Mouse (Mus musculus) cerebellum, postnatal 10 days (tissue): ENCODE results near the gene Rfx5.
"Not testable (repeated sequence)": the region's sequence is repeated elsewhere in the genome, so short reads cannot be mapped to it uniquely, and the experiment has no call there.

Experiments used
- DNase-seq, 2 experiments: peaks; one replicate each; pipeline ENCODE4 v3.0.0; 2021; ENCODE audit warnings: mixed read lengths in 2 of 2

The Rfx5 gene

DNA sequence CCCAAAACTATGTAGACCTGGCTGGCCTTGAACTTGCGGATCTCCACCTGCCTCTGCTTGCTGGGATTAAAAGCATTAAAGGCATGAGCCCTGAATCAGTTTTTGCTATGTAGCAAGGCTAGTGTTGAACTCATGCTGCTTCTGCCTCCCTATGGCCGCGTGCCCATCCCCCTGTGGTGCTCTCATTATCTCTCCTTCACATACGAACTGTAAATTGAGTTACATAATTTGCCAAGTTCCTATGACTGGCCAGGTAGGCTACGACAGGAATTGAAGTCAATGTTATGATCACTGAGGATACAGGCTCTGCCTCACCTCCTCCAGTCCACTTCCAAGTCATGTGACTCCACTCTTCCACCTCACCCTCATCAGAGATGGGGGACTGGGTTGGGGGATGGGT, 17.7 kb upstream of the Rfx5 start:
- DNase-seq = not testable (repeated sequence)

- not testable (repeated sequence) for DNase-seq
Observed at GRCm38 (mm10) chr3:94937194-94937593, 16.7 kb upstream of the Rfx5 start.

GRCm38 (mm10) chr3:94940033-94940432, 13.8 kb upstream of the Rfx5 start:
- not testable (repeated sequence) for DNase-seq

DNA sequence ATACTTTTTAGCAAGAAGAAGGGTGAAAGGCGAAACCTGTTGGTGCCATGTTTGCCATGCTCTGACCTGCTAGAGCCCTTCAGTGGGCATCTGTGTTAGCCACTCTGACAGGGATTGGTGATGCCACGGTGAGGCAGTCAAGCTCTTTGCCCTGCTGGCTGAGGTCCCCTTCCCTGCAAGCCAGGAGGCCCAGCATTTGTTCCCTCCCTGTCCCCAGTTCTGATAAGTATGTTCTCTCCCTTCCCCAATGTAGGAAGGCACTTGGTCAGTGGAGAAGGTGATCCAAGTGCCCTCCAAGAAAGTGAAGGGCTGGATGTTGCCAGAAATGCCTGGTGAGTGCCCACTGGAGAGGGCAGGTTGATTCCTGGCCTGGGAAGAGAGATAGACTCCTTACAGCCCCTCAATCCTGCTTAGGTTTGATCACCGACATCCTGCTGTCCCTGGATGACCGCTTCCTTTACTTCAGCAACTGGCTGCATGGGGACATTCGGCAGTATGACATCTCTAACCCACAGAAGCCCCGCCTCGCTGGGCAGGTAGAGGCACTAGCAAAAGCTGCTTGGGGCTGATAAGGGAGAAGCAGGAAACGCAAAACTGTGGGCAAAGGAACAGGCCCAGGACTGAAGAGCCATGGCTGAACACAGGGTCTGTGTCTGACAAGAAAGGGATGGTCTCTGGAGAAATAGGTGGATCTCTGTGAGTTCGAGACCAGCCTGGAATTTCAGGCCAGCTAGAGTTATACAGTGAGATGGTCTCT, 11.5 kb upstream of the Rfx5 start:
- DNase-seq = not testable (repeated sequence)

DNA sequence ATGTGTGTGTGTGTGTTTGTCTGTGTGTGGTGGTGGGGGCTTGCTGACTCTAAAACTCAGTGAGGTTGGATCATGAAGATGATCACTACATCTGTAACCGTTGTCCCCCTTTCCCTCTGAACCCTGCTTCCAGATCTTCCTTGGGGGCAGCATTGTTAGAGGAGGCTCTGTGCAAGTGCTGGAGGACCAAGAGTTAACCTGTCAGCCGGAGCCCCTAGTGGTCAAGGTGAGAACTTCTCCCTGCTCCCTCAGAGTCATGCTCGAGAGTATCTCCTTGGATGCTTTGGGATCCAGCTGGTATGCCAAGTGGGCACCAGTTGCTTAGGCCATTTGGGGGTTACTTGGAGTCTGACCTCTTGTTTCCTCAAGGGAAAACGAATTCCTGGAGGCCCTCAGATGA, 10.2 kb upstream of the Rfx5 start:
- not testable (repeated sequence) for DNase-seq

DNA sequence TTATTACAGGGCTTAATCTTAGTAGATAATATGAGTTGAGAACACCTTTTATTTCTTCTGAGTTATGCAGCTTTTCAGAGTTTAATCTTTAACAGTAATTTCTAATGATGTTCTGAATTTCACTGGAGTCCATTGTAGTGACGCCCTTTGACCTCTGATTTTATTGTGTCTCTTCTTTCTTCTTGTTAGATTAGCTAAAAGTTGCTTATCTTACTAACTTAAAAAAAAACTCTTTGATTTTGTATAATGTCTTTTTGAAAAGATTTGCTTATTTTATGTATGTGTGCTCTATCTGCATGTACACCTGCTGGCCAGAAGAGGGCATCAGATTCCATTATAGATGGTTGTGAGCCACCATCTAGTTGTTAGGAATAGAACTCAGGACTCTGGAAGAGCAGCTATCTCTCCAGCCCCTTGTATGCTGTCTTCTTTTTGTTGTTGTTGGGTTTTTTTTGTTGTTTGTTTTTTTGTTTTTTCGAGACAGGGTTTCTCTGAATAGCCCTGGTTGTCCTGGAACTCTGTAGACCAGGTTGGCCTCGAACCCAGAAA, 5.7 kb upstream of the Rfx5 start:
- DNase-seq = peak in 1 of 2 experiments; percentile 45

DNA sequence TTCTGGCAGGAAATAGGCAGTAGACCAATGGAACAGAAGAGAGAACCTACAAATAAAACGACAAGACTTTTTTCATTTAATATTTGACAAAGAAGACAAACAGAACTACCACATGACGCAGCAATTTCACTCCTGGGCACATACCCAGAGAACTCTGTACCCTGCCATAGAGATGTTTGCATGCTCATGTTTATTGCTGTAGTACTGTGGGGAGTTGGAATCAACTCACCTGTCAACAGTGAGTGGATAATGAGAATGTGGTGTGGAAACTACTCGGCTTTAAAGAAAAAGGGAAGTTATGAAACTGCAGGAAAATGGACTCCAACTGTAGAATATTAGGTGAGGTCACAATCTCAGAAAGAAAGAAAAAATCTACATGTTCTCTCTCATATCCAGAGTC, 4.2 kb upstream of the Rfx5 start:
- no peak for DNase-seq

DNA sequence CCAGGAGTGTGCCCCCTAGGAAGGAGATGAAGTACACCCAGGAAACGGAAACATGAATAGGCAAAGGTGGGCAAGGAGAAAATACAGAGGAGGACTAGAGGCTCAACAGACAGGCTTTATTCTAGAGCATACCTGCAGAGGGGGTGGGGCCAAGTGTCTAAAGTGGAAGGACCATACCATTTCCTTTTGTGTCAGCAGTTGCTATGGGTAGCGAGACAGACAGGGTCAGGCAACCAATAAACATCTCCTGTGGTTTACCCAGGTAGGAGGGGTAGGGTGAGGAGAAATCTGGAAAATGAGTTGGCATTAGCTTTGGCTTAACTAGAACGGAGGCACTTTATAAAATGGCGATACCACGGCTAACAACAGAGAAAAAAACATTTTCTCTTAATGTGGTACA, 1.1 kb upstream of the Rfx5 start:
- DNase-seq = peak; percentile 79 to 81

DNA sequence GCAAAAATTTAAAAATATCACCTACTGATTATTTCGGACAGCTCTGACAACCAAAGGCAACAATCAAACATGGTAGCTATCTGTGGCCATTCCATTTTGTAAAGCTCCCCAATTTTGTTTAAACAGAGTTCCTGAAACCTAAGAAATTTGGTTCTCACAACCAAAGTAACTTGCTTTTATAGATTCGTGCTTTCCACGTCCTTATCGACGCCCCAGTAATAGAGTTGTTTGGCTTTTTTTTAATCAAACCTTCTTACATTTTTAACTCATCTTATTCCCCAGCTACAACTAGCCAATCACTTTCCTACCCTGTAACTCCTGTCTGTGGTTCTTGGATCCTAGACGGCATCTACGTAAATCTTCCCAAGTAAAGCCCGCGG, 501 bp upstream of the Rfx5 start:
- DNase-seq = no peak

DNA sequence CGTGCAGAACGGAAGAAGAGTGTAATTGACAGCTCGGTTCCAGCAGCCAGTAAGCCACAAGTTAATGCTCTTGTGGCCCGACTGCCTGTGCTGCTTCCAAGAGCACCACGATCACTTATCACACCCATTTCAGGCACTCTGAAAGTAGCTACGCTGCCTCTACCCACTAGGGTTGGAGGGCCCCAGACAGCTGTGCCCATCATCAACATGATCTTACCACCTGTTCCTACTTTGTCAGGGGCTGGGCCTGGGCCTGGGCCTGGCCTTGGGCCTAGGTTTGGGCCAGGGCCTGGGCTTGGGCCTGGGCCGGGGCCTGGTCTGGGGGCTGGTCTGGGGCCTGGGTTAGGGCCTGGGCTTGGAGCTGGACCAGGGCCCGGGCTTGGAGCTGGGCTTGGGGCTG, 4.4 kb downstream of the Rfx5 start:
- no peak for DNase-seq

DNA sequence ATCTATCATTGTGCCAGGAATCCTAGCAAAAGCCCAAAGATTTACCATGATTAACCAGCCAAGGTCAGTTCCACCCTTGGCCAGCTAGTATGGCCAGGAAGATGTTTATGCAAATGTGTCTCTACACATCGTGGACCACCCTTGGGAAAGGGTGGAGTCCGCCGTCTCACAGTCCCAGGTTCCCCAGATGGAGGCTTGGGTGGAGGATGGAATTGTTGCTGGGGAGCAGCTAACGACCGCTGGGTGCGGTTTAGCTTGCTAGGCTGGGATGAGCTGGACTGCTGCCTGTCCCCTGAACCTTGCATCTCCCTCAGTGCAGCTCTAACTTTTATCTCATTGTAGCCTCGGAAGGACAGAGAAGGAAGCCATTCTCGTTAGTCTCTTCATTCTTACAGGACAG, 6.0 kb downstream of the Rfx5 start:
- DNase-seq = no peak

DNA sequence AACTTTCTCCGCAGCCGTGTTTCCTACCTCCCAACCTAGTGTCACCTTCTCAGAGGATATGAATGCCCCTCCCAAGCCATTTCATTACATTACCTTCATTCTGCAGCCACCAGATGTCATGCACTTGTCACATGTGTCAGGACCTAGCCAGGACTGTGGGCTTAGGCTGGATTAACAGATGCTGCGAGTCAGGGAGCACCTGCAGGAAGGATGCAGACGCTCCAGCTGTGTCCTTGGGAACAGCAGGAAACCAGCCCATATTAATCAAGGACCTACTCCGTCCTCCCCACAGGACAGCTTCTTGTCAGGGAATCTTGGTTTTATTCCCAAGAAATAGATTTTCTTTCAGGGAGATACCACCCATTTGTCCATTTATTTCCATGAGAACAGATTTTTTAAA, 6.4 kb downstream of the Rfx5 start:
- no peak for DNase-seq

GRCm38 (mm10) chr3:94964989-94965388, 11.1 kb downstream of the Rfx5 start:
- DNase-seq = no peak

DNA sequence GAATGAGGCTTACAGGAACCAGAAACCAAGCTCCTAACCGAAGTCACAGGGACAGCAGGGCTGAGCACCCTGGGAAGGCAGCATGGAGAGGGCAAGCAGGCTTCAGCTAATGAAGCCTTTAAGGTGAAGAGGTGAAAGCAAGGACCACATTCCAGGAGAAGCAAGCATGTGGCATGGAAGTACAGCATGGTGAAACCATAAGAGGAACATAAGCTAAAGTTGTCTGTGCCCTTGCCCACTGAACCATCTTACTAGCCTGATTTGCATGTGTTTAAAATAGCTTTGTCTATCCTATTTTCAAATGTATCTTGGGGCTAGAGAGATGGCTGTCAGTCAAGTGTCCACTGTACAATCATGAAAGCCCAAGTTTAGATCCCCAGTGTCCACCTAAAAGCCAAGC, 12.0 kb downstream of the Rfx5 start:
- no peak for DNase-seq

DNA sequence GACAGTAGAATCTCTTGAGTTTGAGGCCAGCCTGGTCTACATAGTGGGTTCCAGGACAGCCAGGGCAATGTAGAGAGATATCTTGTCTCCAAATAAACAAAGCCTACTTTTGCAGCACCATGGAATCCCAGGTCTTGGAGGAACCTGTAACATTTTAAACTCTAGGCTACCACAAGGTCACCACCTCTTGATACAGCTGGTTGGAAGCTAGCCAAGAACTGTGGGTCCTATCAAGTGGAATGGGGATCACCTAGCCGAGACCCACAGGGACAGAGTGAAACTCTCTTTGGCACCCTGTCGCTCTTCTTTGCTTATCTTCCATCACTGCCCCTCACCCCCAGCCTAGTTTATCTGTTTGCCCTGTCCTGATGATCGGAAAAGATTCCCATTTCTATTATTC, 18.7 kb downstream of the Rfx5 start:
- DNase-seq = no peak

- no peak for DNase-seq
Observed at GRCm38 (mm10) chr3:94973620-94974019, 19.7 kb downstream of the Rfx5 start.

GRCm38 (mm10) chr3:94974026-94974527, 20.2 kb downstream of the Rfx5 start:
- no peak for DNase-seq

DNA sequence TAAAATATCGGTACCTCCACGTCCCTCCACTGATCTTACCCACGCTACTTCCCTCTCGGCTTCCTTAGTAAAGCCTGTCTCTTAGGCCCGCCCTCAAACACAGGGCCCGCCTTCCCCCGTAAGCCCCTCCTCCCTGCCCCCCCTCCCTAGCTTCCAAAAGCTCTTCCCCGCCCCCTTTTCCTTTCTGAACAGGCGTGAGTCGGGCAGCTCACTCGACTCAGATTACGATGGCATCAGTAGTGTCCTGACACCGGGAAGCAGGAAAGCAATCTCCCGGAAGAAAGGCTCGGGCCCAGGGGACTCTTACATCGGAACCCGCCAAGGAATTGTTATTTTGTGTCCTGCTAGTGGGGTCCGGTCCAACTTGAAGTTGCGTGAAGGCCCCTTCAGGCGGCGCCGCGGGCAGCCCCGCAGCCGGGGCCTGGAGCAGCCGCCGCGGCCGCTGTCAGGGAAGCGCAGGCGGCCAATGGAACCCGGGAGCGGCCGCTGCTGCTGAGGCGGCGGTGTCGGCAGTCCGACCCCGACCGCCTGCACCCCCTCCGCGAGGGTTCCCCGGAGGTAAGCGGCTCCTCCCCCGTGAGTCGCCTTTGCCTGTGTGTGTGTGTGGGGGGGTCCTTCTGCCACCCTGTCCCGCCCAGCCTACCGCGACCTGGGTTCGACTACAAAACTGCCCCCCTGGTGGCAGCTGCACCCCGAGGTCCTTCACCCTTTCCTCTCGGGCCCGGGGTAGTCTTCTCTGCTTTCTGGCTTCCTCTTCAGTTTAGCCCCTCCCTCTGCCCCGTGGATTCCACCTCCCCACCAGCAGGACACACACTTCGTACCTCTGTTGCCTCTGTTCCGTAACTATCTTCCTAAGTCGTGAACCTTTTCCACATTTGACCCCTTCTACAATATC, 20.9 kb downstream of the Rfx5 start, which contains the start of gene Pi4kb:
Gene Pi4kb, plus strand, starts transcription at position 204 of the 895 bp plus-strand sequence.
- DNase-seq = peak; percentile 90 to 91

DNA sequence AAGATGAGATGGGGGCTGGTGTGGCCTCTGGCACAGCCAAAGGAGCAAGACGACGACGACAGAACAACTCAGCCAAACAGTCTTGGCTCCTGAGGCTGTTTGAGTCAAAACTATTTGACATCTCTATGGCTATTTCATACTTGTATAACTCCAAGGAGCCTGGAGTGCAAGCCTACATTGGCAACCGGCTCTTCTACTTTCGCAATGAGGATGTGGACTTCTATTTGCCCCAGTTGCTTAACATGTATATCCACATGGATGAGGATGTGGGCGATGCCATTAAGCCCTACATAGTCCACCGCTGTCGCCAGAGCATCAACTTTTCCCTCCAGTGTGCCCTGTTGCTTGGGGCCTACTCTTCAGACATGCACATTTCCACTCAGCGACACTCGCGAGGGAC, 30.4 kb downstream of the Rfx5 start:
- no peak for DNase-seq

GRCm38 (mm10) chr3:94985513-94985912, 31.6 kb downstream of the Rfx5 start:
- no peak for DNase-seq

DNA sequence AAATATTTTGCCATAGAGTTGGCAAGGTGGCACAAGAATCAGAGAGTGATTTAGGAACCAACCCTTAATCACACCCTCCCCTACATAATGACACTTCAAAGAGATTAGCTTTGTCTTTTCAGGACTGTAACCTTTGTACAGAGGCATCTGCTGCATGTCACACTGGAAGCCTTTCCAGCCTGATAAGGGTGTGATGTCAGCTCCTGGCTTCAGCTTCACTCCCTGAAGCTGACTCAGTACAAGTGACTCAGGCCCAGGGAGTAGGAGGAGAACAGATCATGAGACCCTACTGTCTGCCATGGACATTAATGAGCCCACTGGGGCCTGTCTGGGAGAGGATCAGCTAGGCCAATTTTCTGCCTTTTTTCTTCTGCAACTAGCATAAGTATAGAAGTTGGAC, 33.7 kb downstream of the Rfx5 start:
- DNase-seq = no peak

DNA sequence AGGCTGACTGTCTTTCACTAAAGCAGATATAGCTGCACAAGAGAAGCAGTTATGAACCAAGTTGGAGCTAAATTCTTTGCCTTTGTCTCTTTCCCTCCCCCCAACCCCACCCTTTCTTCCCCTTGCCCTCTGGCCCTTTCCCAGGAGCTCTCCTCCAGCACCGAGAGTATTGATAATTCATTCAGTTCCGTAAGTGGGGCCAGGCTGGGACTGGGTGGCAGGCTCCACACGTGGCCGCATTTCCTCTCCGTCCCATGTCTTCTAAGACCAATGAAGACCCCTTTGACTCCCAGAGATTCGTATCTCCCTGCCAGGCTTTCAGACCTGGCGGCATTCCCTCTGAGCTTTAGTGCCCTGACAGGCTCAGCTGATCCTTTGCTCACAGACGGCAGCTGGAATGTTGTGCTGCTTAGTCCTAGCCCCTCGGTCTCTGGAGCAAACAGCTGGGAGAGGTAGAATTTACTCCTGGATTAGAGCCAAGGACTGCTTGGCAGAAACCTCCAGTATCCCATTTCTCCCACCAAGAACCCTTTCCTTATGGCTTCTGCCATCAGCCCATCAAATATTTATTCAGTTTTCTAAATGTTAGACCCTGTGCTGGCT, 35.4 kb downstream of the Rfx5 start:
- DNase-seq = no peak

DNA sequence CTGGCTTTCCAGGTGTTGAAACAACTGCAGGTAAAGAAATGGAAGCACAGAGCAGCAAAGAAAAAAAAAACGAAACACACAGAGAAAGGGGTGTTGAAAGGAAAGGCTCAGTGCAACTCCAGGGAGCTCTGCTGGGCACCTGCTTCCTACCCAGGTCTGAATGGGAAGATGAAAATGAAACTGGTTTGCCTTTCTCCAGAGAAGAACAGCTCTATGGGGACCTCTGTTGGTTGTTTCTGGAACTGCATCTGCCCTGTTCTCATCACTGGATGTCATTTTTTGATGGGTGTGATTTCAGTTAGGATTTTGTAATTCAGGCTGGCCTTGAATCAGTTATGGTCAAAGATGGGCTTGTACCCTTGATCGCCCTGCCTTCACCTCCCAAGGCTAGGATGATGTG, 43.1 kb downstream of the Rfx5 start:
- peak; percentile 93 to 97 for DNase-seq
